Mouse (Mus musculus) lung, embryonic 14.5 days (tissue): Measurements from ENCODE around the gene Ptgfrn. TPM values are rescaled to one million over a fixed set of nuclear protein-coding genes. Genes with fewer than 3 reads are reported as not detected.

Experiments used
- ATAC-seq: fragments of 200-750 bp; cut with Nextera tagmentation; 2 replicates; pipeline ENCODE4 v1.8.0; 2017; ENCODE audit warnings: mild to moderate bottlenecking, moderate TSS enrichment, moderate library complexity; ENCODE audit not compliant: insufficient read depth
- DNase-seq: peaks from one replicate; pipeline ENCODE4 v3.0.0-alpha.2; 2015
- H3K27ac ChIP-seq: fragments of 300-500 bp; sonication (generic); 2 replicates; pipeline ENCODE4 v1.5.1; 2014; ENCODE audit warnings: low read depth, mild to moderate bottlenecking, moderate library complexity
- H3K27me3 ChIP-seq: fragments of 300-500 bp; sonication (generic); 2 replicates; pipeline ENCODE4 v1.6.1; 2014; ENCODE audit warnings: low read length, control low read depth; ENCODE audit not compliant: insufficient read depth
- H3K36me3 ChIP-seq: fragments of 300-500 bp; sonication (generic); 2 replicates; pipeline ENCODE4 v1.6.1; 2014; ENCODE audit warnings: control low read depth; ENCODE audit not compliant: insufficient read depth
- H3K4me1 ChIP-seq: fragments of 300-500 bp; sonication (generic); 2 replicates; pipeline ENCODE4 v1.6.1; 2014; ENCODE audit warnings: antibody characterized with exemption, control low read depth; ENCODE audit not compliant: insufficient read depth
- H3K4me2 ChIP-seq: fragments of 300-500 bp; sonication (generic); 2 replicates; pipeline ENCODE4 v1.6.1; 2014; ENCODE audit warnings: mild to moderate bottlenecking
- H3K4me3 ChIP-seq: fragments of 300-500 bp; sonication (generic); 2 replicates; pipeline ENCODE4 v1.5.1; 2014; ENCODE audit warnings: low read depth, low read length
- H3K9ac ChIP-seq: fragments of 300-500 bp; sonication (generic); 2 replicates; pipeline ENCODE4 v1.6.1; 2014
- H3K9me3 ChIP-seq: fragments of 300-500 bp; sonication (generic); 2 replicates; pipeline ENCODE4 v1.6.1; 2016; ENCODE audit warnings: low read depth, low read length, control low read depth
- CTCF ChIP-seq: IDR thresholded peaks from 2 replicates; pipeline ENCODE4 v1.5.1; 2016; ENCODE audit warnings: antibody characterized with exemption, low read depth
- WGBS: fragments of 180-500 bp; shearing (Covaris S2); extraction: QIAGEN DNeasy Blood & Tissue Kit; methylation state at CpG from one replicate; pipeline ENCODE4 v1.1.7; 2014; 5-methylcytosine and 5-hydroxymethylcytosine counted together
- polyA plus RNA-seq: library from polyadenylated mRNA; unstranded; fragments of >200 nt; fragmentation: Nextera tagmentation; extraction: Ambion mirVana; gene quantifications from 2 replicates; pipeline ENCODE4 v1.2.1, GENCODE M21; 2014

The Ptgfrn gene
- polyA plus RNA-seq, 1 experiment from 2014 or later: 7.9 TPM

DNA sequence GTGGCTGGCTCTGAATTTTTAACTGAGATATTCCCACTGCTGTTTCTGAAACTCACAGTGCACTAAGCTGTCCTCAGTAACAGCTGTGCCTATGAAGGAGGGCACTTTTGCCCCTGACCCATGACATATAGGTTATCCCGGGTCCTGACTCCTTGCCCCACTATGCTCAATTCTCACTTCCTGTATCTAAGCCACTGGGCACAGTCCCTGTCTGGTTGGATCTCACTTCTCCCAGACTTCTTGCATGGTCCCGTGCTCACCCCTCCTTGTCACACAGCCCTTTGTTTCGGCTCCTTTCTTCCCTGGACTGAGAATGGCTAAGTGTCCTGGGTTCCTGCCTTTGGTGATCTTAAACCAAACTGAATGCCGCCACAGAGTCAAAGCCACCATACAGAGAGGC is 115.8 kb downstream of the Ptgfrn start:
- DNase-seq (no peak), ATAC-seq (no peak)
- no peak overlapping the region for H3K9ac ChIP-seq
- H3K27ac ChIP-seq: no peak overlapping the region
- TF ChIP-seq CTCF: no peak
- H3K4me2 ChIP-seq: no peak overlapping the region
- H3K36me3 ChIP-seq: no peaks in the 10 kb centered on the region
- H3K27me3 ChIP-seq: no peaks in the 10 kb centered on the region
- no peaks in the 10 kb centered on the region for H3K9me3 ChIP-seq
- peaks cover 19% of the 10 kb centered on the region for H3K4me1 ChIP-seq
- 81% methylated on average over 4 of the region's 4 CpGs for WGBS
- H3K4me3 ChIP-seq: no peak overlapping the region

DNA sequence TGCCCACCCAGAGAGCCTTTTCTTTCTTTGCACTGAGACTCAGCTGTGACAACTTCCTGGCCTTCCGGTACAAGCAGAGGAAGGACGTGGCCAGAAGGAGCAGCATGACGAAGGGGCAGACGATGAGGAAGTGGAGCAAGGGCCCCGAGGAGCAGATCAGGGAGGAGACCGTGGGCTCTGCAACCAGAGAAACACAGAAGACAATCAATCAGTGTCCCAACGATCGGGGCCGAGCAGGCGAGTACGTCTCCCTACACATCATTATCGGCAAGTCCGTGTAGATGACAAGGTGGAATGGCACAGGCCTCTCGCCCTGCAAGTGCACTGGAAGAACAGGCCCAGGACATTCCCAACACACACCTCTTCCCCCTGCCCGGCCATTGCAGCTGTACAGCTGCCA is 116.4 kb downstream of the Ptgfrn start:
- H3K36me3 ChIP-seq: no peaks in the 10 kb centered on the region
- no peaks in the 10 kb centered on the region for H3K9me3 ChIP-seq
- ATAC-seq: peak; percentile 29; the same call in 1 of the 2 replicates
- no peak overlapping the region for H3K9ac ChIP-seq
- H3K4me1 ChIP-seq: peaks cover 16% of the 10 kb centered on the region
- no peaks in the 10 kb centered on the region for H3K27me3 ChIP-seq
- no peak overlapping the region for H3K4me2 ChIP-seq
- WGBS: 21% methylated on average over 15 of the region's 15 CpGs
- no peak for TF ChIP-seq CTCF
- DNase-seq: peak; percentile 49
- peak overlapping the region; percentile 19; the same call in 1 of the 2 replicates for H3K27ac ChIP-seq
- no peak overlapping the region for H3K4me3 ChIP-seq

DNA sequence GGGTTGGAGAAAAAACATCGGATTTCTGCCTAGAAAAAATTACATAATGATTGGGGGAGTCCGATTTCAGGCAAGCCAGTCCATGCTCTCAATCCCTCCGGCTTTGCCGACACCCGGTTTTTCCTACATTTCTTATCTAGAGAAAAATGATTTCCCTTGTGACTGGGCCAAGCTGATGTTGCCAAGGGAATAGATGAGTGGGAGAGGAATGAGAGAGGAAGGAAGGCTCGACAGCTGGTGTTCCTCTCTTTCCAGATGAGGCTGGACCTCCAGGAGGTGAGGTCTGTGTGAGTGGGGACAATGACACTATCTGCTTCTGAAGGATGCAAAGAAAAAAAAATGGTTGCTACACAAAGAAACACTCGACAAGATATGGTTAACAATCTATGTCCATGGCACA is 116.9 kb downstream of the Ptgfrn start:
- no peak for TF ChIP-seq CTCF
- Histone ChIP-seq H3K27me3 (no peaks in the 10 kb centered on the region), H3K9ac (no peak overlapping the region), H3K4me1 (peaks cover 13% of the 10 kb centered on the region), H3K4me2 (no peak overlapping the region), H3K27ac (peak overlapping the region; percentile 19; the same call in 1 of the 2 replicates), H3K9me3 (no peaks in the 10 kb centered on the region), H3K4me3 (no peak overlapping the region), H3K36me3 (no peaks in the 10 kb centered on the region)
- peak; percentile 65 for DNase-seq
- WGBS: 30% methylated on average over 7 of the region's 7 CpGs
- ATAC-seq: peak; percentile 61; the same call in 1 of the 2 replicates

Other genes with a start within 250 kb of the Ptgfrn start
- gene Trim45, start 188.1 kb downstream of the Ptgfrn start, polyA plus RNA-seq: 2.8 and 4.3 TPM in 2 replicates
- gene Ttf2, start 140.6 kb downstream of the Ptgfrn start, polyA plus RNA-seq: 26.4 and 27.7 TPM in 2 replicates
- gene Cd101, start 80.7 kb downstream of the Ptgfrn start, polyA plus RNA-seq: 0.07 and 0.17 TPM in 2 replicates
- gene Cd2, start 177.7 kb upstream of the Ptgfrn start, polyA plus RNA-seq: 0.42 TPM in 1 of 2 replicates, not detected in the other